Mouse (Mus musculus): ENCODE measurements around the gene Arhgef25.

Arhgef25 gene

GRCm38 (mm10) chr10:127189651-127190381 is at the start of gene Arhgef25:
Arhgef25 (minus strand) TSS chr10:127190083.
- DNase-seq (ENCODE audit: low spot score) = peak; percentile 53

- no peak for DNase-seq (ENCODE audit: low spot score)
Measured at GRCm38 (mm10) chr10:127238241-127238824, 48.5 kb upstream of the Arhgef25 start.

GRCm38 (mm10) chr10:127236541-127236940 is 46.7 kb upstream of the Arhgef25 start:
- DNase-seq (ENCODE audit: low spot score) = no peak

- DNase-seq (ENCODE audit: low spot score) = no peak
Measured at GRCm38 (mm10) chr10:127233141-127233540, 43.3 kb upstream of the Arhgef25 start.

- no peak for DNase-seq (ENCODE audit: low spot score)
Measured at GRCm38 (mm10) chr10:127231741-127232140, 41.9 kb upstream of the Arhgef25 start.

- DNase-seq (ENCODE audit: low spot score) = no peak
Measured at GRCm38 (mm10) chr10:127230693-127231092, 40.8 kb upstream of the Arhgef25 start.

GRCm38 (mm10) chr10:127228897-127229296 is 39.0 kb upstream of the Arhgef25 start:
- no peak for DNase-seq (ENCODE audit: low spot score)

GRCm38 (mm10) chr10:127227163-127227562 is 37.3 kb upstream of the Arhgef25 start:
- DNase-seq (ENCODE audit: low spot score) = no peak

- DNase-seq (ENCODE audit: low spot score) = no peak
Measured at GRCm38 (mm10) chr10:127226318-127226895, 36.5 kb upstream of the Arhgef25 start.

- DNase-seq (ENCODE audit: low spot score) = no peak
Measured at GRCm38 (mm10) chr10:127225732-127226131, 35.8 kb upstream of the Arhgef25 start.

- no peak for DNase-seq (ENCODE audit: low spot score)
Measured at GRCm38 (mm10) chr10:127225213-127225612, 35.3 kb upstream of the Arhgef25 start.

- DNase-seq (ENCODE audit: low spot score) = no peak
Measured at GRCm38 (mm10) chr10:127218339-127218738, 28.5 kb upstream of the Arhgef25 start.

GRCm38 (mm10) chr10:127217177-127217576 is 27.3 kb upstream of the Arhgef25 start:
- no peak for DNase-seq (ENCODE audit: low spot score)

- no peak for DNase-seq (ENCODE audit: low spot score)
Measured at GRCm38 (mm10) chr10:127216456-127216855, 26.6 kb upstream of the Arhgef25 start.

GRCm38 (mm10) chr10:127214422-127214803 is 24.5 kb upstream of the Arhgef25 start:
- no peak for DNase-seq (ENCODE audit: low spot score)

- DNase-seq (ENCODE audit: low spot score) = no peak
Measured at GRCm38 (mm10) chr10:127213704-127214421, 24.0 kb upstream of the Arhgef25 start.

GRCm38 (mm10) chr10:127213272-127213671 is 23.4 kb upstream of the Arhgef25 start:
- DNase-seq (ENCODE audit: low spot score) = no peak

- DNase-seq (ENCODE audit: low spot score) = peak; percentile 77
Measured at GRCm38 (mm10) chr10:127211414-127211854, 21.6 kb upstream of the Arhgef25 start, which contains the start of gene Pip4k2c. Pip4k2c (minus strand) TSS chr10:127211585.

- no peak for DNase-seq (ENCODE audit: low spot score)
Measured at GRCm38 (mm10) chr10:127210961-127211405, 21.1 kb upstream of the Arhgef25 start.

GRCm38 (mm10) chr10:127209928-127210570 is 20.2 kb upstream of the Arhgef25 start:
- DNase-seq (ENCODE audit: low spot score) = no peak

- no peak for DNase-seq (ENCODE audit: low spot score)
Measured at GRCm38 (mm10) chr10:127208921-127209320, 19.0 kb upstream of the Arhgef25 start.

GRCm38 (mm10) chr10:127205373-127205772 is 15.5 kb upstream of the Arhgef25 start:
- no peak for DNase-seq (ENCODE audit: low spot score)

Measured in ovary, postnatal 10 days (tissue).